Mouse (Mus musculus) layer of hippocampus, adult 9-11 months (tissue): ENCODE data around the gene E330021D16Rik.
"Not testable (repeated sequence)": the region's sequence is repeated elsewhere in the genome, so short reads cannot be mapped to it uniquely, and the experiment has no call there.

Experiments
- DNase-seq: peaks from one replicate; pipeline ENCODE4 v3.0.0; 2022

The E330021D16Rik gene

DNA sequence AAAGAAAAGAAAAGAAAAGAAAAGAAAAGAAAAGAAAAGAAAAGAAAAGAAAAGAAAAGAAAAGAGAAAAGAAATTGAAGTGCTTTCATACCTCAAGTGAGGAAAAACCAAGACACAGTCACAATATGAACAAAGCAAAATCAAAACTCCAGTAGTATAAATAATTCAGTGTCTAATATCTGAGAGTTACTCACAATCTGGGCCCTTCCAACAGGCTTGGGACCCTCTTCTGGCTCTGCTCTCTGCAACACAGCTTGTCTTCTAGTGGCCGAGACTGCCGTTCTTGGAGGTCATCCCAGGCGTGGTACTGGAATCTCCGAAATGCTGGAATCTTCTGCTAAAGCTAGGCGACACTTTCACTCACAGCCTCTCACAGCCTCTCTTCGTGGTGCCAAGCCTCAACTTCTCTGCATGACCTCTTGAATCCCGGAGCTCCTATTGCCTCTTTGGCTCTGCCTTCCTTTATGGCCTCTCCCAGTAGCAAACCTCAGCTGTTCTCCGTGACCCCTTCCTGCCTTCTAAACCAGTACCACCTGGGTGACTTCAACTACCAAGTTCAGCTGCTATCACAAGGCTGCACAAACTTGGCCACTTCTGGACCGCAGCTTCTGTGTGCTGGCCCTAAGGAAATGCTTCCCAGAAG is at the start of gene E330021D16Rik:
E330021D16Rik (minus strand) TSS at position 437 of the 643 bp plus-strand sequence.
- no peak for DNase-seq

DNA sequence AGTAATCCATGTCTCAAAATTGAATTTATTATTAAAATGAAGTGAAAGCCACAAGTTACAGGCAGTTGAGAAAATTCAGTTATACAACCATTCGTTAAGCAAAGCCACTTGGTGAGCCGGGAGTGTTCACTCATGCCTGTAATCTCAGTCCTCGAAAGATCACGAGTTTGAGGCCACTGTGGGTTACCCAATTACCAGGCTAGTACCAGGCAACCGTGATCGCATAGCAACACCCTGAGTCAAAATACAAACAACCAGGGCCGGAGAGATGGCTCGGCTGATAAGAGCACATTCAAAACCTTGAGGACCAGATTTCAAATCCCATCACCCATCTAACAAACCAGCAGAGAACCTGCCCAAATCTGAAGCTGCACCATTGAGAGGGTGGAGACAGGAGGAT is 49.7 kb upstream of the E330021D16Rik start:
- DNase-seq = no peak

DNA sequence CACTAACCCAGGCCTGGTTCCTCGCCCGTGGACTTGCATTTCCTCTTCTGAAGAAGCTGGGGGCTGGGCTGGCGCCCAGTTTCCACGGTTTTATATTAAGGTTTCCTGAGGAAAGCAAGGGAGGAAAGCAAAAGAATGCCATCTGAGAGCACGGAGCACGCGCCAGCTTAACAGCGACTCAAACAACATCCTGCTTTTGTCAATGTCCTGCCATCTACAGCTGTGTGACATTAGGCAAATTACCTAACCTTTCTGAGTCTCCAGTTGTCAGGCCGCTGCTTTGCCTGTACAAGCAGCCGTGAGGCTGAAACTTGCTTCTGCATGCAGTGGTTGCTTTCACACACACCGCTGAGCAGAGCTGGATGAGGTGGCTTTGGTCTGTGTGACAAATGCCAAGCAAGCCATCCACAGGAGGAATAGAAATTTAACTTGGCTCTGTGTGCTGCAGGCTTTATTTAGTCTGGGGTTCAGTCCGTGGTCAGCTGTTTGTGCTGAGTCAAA is 48.8 kb upstream of the E330021D16Rik start:
- DNase-seq = peak; percentile 47

DNA sequence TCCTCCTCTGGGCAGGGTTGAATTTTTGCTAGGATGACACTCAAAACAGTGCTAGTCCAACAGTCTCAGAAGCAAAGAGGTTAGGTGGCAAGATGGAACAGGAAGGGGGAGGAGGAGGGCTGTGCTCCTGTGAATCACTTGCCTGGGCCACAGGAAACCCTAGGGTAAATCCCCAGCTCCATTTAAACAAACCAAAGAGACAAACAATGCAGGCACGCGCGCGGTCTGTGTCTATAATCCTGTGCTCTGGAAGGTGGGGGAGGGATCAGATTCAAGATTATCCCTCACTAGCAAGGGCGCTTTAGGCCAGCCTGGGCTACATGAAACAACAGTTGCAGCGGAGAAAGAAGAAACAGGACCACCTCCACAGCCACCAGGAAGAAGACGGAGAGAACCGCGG is 48.1 kb upstream of the E330021D16Rik start:
- no peak for DNase-seq

DNA sequence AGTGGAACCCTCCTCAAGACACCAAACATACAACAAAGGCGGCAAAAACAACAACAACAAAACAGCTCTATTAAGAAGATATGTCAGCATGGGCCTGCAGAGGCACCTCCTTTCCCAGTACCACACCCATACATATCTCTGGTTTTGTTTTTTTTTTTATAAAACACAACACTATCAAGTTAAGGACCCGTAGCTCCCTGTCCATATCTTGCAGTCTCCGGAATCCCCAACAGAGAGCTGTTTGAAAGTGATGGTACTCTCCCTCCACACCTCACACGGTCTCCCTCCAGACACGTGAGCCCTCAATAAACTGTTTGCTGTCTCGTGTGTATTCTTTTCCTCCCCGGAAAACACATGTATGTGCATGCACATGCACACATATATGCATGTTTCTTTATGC is 43.8 kb upstream of the E330021D16Rik start:
- DNase-seq = no peak

DNA sequence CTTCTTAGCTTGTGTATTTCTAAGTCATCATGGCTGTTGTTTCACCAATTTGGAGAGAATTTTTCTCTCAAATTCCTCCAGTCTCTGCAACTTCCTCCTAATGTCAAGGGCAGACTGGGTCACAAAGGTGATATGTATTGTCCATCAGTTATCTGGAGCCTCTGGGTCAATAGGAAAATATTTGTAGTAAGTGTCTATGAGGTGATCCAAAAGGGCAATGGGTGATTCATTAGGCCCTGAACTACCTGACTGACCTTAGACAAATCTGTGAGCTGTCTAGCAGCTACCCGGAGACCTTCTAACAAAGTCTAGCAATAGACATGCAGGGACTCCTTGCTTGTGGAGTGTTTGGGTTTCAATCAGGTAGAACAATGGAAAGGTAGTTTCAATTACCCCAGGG is 40.9 kb upstream of the E330021D16Rik start:
- DNase-seq = no peak

DNA sequence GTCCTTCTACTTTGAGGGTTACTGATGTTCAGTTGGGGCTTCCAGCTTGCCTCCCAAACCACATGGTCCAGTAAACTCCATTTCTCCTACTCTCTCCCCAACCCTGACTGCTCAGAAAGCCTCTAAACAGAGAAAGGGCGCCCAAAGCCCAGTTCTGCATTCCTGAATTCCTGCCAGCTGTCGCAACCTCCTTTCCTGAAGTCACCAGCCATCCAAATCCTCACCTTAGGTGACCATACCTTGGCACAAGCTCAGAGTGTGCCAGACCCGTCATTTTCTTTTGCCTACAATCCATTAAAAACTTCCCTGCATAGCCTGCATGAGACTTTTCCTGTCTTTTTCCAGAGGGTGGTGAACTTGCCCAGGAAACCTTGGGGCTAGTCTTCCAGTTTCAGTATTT is 40.3 kb upstream of the E330021D16Rik start:
- no peak for DNase-seq

DNA sequence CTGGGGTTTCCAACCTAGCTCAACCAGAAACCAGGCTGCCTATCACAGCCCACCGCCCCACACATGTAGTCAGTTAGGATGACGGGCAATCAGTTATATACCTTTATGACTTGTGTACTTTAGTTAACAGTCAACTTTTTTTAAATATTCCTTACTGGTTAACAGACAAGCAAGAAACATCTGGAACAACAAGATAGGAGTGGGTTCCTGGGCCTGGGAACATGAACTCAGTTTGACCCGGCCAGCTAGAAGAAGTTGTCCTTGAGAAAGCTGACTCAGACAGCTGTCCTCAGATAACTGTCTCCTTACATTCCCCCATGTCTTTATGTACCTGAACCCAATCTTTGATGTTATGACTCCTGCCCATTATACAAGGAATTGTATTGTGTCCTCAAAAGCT is 37.3 kb upstream of the E330021D16Rik start:
- no peak for DNase-seq

DNA sequence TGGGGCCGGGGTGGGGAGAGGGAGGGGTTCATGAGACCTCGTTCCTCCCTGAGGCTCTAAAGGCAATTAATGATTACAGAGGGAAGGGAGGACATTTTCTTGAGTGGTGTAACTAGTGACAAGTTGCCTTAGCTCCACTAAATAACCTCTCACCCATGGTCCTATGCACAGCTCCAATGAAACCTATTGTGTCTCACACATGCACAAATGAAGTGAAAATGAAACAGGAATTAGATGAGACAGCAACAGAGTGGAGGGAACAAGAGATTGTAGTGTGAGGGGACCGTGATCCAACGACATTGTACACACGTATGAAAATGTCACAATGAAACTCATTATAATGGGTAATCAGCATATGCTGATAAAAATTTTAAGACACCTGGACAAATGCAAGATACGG is 35.5 kb upstream of the E330021D16Rik start:
- no peak for DNase-seq

DNA sequence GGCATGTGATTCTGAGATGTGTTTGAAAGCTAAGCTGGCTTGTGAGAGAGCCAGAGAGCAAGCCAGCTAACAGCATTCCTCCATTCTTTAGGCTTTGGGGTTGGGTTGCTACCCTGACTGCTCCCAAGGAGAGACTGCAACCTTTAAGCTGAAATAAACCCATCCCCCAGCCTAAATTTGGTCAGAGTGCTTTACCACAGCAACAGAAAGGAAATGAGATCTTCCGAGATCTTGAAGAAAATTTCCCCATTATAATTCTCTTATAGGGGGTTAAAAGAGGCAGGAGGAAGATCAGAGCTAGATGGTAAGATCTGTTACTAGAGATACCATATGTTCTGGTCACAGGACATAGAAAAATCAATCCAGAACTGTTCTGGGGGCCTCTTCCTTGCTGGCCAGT is 34.6 kb upstream of the E330021D16Rik start:
- DNase-seq = no peak

DNA sequence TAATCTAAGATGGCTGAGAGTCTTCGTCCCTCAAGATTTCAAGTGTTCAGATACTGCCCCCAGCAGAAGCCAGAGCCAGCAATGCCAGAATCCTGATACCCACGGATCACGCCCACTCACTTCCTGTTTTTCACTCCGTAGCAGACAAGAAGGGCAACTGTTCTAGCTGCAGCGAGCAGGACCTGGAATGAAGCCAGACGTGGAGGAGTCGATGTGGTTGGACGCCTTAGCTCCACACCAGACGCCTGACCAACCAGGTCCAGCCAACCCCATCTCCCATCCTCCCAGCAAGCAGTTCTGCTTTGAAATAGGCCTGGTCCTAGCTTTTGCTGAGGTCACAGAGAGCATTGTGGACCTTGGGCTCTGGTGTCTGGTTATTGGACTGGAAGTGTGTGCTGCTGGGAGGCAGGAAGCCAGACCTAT is 33.9 kb upstream of the E330021D16Rik start:
- DNase-seq = peak; percentile 90

DNA sequence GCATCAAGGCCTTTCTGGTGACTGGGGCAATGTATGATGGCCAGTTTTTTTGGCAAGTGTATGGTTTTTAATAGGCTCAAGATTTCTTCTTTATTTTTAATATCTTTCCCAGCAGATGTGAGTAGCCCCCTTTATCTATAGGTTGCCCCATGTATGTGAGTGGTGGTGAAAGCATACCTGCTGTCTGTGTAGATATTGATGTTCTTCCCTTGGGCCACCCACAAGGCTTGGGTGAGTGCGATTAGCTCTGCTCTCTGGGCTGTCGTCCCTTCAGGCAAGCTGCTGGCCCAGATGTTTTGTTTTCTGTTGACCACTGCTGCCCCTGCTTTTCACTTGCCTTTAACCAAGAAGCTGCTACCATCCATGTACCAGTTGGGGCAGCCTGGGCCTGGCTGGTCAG is 23.8 kb upstream of the E330021D16Rik start:
- not testable (repeated sequence) for DNase-seq

DNA sequence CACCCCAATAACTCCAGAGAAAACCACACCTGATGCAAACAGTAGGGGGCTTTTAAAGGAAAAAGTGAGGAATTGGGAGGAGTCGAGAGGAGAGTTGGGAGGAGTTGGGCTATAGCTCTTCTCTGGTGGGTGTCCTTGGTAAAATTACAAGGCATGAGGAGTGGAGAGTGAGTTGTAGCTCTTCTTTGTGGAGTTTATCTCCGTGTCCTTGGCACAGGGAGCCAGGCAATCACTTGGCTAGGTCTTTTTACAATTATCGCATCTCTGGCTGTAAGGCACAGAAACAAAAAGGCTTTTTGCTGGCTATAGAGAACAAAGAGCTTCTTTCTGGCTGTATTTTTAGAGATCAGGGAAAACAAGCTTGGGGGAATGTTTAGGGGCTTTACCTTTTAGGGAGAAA is 20.8 kb upstream of the E330021D16Rik start:
- not testable (repeated sequence) for DNase-seq

DNA sequence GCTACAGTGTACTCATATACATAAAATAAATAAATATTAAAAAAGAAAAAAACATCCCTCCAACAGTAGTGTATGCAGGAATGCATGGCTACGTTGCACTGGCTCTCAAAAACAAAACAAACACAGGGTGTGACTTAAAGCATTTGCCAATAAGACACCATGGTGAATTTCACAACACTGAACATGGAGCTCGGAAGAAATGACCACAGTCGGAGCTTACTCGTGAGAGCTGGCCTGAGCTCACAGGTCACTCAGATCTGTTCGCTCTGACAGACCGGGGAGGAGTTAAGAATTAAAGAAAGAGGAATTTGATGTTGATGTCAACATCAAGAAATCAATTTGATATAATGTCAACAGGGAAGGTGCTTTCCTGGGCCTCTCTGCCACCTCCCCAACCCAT is 18.2 kb upstream of the E330021D16Rik start:
- no peak for DNase-seq

DNA sequence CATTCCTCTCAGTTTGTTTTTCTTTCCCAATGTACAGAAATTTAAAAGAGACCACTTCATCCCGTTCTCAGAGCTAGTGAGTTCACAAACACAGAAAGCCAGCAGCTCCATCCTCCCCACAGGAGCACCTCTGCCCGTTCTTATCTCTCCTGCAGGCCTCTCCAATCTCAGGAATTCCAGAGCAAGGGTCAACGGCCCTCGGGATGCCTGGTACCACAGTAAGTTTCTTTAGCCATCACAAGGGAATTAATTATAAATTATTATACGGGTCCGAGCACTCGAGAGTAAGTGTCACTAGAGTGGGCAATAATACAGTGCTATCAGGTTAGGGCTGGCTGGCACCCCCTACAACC is 16.5 kb upstream of the E330021D16Rik start:
- no peak for DNase-seq

DNA sequence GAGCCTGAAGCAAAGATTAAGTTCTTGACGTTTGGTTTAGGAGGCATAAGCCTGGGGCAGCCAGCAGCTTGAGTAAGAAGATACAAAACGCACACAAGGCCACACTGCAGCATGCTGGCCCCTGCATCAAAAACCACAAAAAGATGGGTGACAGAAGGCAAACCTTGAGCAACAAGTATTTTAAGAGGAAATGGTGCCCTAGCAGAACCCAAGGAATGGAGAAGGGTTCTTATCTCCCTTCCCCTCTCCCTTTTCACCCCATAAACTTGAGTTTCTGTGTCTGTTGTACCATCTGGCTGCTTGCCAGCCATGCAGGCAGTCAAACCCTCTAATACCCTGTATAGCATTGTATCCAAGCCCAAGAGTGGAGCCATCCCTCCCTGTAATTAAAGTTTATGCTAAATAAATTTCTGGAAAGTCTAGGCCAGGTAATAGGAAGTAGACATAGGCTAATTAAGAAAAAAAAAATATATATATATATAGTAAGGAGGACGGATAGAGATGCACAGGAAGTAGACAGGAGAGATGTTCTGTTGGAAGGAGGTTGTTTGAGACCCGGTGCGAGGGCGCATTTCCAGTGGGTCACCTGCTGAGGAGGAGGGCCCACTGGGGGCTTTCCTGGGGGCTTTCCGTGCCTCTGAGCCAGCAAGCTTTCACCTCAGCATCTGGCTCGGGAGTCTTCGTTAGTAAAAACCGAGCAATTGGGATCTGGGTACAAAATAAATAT is 16.0 kb upstream of the E330021D16Rik start:
- DNase-seq = no peak

DNA sequence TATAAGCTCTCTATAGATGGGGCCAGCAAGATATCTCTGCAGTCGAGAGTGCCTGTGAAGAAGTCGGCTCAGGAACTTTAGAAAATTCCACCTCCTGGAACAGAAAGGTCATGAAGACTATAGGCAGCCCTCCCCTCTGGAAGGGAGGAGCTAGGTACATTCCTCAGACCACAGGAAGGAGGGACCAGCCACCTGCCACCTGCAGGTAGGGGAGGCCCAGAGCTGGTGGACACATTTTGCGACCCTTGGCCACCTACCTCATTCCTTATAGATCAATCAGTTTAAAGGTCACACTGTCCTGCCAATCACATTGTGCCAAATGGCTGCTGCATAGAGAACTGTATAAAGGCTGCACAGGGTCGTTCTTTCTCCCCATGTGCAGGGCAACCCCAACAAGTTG is 14.1 kb upstream of the E330021D16Rik start:
- DNase-seq = no peak

DNA sequence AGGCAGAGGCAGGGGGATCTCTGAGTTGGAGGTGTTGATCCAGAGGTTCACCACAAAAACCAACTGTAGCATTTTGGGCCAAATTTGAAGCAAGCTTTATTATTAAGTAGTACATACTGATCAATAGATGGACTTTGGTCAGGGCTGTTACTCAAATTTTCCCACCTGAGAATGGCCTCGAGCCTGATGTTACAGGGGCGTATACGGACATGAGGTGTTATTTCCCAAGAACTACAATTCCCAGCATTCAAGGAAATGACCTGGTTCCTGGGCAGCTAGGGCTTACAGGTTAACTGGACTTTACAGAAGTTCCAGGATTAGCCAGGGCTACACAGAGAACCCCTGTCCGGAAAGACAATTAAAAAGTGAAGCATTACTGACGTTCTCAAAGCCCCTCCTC is 13.0 kb upstream of the E330021D16Rik start:
- DNase-seq = no peak

DNA sequence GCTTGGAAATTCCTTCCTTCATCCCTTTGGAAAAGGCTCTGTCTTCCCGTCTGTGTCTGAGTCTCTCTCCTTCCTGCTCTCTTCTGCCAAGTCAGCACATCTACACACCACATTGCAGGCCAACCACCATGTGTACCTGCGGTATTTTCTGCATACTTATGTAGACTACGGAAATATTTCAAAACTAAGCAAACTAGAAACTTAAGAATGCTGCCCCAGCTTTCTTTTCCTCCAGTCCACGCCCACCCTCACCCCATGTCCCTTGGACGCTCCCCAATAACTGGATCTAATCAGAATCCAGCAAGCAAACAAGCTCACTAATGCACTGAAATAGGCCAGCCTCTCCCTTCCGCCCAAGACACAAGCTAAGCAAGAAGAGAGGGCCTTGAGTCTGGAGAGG is 11.9 kb upstream of the E330021D16Rik start:
- DNase-seq = no peak

DNA sequence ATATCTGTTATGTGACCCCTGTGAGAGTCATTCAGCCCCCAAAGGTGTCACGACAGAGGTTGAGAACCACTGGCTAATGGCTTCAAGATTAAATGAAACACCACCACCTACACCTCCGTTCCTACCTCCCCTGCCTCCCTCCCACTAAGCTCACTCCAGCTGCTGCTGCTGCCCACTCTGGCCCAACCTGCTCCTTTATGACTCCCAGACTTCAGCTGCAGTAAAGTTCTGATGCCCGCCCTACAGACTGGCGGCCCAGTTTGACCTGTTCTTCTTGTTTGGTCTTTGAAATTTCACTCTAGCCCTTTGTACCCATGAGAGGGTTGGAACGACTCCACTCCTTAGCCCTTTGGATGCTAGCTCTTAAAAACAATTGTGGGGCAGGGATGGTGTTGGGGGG is 10.6 kb upstream of the E330021D16Rik start:
- no peak for DNase-seq

DNA sequence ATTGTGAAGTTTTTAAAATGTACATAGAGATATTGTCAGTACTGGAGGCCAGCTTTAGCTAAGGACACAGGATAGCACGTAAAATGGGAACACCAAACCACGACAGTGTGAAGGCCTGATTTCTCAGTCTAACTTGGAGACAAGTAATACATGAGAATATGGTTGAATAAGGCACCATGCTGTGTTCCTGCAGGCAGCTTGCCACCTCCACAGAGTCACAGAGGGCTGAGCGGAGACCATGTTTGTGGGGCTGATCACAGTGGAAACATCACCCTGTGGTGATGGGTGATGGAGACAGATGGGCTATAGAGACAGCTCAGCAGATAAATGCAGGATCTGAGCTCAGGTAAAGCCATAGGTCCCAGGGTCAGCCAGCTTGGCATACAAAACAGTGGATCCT is 8.8 kb upstream of the E330021D16Rik start:
- no peak for DNase-seq

DNA sequence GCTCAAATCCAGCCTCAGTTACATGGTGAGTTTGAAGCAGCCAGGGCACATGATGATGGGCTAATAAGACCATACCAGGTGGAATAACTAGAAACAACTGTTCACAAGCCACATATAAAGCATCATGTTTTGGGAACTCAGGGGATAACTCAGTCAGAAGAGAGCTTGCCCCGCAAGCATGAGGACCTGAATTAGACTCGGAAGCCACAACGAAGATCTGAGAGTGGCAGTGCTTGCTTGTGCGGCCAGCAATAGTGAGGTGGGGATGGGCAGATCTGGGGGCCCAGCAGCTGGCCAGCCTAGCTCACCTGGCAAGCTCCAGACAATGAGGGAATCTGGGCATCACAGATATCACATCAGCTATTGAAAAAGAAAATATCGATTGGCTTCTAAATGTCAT is 7.8 kb upstream of the E330021D16Rik start:
- no peak for DNase-seq

DNA sequence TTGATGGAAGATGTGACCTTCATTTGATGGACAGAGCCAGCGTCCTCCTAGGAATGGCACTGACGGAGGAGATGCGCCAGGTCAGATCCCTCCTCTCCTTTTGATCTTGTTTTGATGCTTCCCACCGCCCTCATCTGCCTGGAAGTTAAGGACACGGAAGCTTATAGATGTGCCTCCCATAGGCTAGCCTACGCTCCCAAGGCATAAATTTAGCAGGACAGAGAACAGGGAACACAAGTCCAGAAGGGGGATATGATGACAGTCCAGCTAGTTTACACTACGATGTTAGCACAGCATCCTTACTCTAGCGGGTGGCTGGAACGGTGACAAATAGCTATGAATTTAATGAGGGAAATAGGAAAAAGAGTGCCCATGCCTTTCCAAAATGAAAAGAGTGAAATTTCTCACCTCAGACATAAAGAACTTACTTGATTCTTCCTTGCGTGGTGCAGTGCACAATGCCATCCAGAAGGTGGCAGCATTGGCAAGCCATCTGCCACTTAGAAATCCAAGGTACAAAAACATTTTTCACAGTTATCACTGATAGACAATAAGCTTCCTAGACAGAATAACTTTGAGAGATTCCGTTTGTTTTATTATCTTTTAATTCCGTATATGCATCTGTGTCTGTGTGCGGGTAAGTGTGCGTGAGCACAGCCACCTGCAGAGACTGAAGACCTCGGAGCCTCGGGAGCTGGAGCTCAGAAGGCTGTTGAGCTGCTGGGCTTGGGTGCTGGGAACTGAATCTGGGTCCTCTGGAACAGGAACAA is 6.9 kb upstream of the E330021D16Rik start:
- DNase-seq = peak; percentile 27

DNA sequence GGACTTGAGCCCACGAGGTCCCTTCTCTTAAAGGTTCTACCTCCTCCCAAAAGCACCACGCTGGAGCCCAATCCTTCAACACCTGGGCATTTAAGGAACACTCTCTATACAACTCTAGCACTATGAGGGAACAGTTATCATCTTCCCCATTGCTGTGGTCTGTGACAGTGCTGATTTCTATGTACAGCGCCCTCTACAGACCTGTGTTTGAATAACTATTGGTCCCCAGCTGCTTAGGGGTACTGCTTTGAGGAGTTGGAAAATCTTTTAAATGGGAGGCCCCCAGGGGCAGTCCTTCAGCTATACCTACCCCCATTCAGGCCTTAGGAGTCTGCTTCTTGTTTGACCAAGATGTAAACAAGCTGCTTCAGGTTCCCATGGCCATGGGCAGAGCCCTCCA is 5.7 kb upstream of the E330021D16Rik start:
- DNase-seq = no peak
